Mouse (Mus musculus) gastrocnemius, postnatal 14 days (tissue): ENCODE results near the gene D11Wsu47e. TPM values are rescaled to one million over a fixed set of nuclear protein-coding genes. Genes with fewer than 3 reads are reported as not detected.

Experiments used
- DNase-seq: peaks from one replicate; pipeline ENCODE4 v3.0.0; 2021; ENCODE audit warnings: mixed read lengths
- intact Hi-C: fragments of 180-260 bp; cut with DNase I; formaldehyde crosslinking; loops from one replicate; pipeline ENCODE4 v1.15.1; 2025; ENCODE audit warnings: low total_unique reads
- total RNA-seq, 2 experiments: library from RNA; stranded (reverse); gene quantifications; 2 replicates each; pipeline ENCODE4 v1.2.3; 2021

Gene D11Wsu47e
- total RNA-seq, 2 experiments from 2014 or later = 5.0 to 7.5 TPM

DNA sequence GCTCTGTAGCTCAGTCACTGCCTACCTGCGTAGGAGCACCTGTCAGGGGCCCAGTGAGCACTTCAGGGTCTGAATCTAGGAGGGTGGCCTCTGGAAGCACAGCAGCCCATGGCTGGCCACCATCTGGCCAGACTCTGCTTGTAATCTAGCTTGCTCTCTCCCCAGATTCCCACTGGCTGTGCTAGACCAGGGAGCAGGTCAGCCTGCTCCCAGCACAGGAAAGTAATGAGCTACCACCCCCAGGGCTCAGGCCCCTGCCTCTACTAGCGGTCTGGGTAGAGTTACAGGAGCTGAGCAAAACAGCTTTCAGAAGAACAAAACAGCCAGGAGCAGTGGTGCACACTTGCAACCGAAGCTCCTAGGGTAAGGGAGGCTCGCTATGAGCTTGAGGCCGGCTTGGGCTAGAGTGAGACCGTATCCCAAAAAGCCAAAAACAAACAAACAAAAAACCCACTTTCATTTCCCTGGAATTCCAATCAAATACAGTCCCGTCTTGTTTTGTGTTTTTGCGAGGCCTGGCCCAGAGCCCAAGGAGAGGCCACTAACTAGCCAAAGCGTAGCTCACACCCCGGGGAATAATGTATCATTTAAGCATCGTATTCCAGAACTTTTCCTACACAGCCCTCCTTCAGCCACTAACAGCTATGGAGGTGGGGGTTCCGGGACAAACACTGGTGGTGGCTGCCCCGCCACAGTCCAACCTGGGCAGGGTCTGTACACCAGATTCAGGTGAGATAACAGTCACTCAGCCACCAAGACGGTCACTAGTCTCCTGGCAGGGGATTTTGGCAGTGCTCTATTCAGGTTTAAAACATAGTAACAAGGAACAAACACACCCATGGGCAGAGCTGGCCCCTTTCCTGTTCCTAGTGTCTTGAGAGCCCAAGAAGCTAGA, 43.0 kb downstream of the D11Wsu47e start:
- DNase-seq = peak; percentile 38
- intact Hi-C loops = no loop called here

- intact Hi-C loops = no loop called here
- DNase-seq = no peak
Observed at GRCm38 (mm10) chr11:113727992-113728391, 43.8 kb downstream of the D11Wsu47e start.

DNA sequence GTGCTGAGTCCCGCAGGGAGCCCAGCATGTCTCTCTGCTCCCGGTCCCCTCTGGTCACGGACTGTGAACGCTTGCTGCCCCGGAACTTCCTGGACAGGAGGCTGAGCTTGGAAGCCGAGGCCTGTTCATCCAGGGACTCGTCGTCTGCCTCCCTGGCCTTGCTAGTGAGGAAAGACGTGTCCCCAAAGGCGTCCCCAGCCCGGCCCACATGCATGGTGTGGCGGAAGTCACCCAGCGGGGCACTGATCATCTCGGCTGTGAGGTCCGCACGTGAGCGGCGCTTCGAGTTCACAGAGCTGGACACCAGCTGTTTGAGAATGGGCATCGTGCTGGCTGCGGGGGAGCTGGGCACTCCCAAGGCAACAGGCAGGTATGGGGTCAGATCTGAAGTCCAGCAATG, 45.0 kb downstream of the D11Wsu47e start:
- peak; percentile 19 for DNase-seq
- intact Hi-C loops = no loop called here

GRCm38 (mm10) chr11:113729917-113730316, 45.7 kb downstream of the D11Wsu47e start:
- intact Hi-C loops = no loop called here
- DNase-seq = no peak

GRCm38 (mm10) chr11:113730879-113731278, 46.7 kb downstream of the D11Wsu47e start:
- intact Hi-C loops = no loop called here
- DNase-seq = no peak

- no peak for DNase-seq
- intact Hi-C loops = no loop called here
Observed at GRCm38 (mm10) chr11:113731945-113732612, 47.9 kb downstream of the D11Wsu47e start.

- peak; percentile 37 for DNase-seq
- intact Hi-C loops = no loop called here
Observed at GRCm38 (mm10) chr11:113733631-113734364, 49.6 kb downstream of the D11Wsu47e start.

GRCm38 (mm10) chr11:113735151-113735550, 50.9 kb downstream of the D11Wsu47e start:
- no peak for DNase-seq
- intact Hi-C loops = no loop called here

DNA sequence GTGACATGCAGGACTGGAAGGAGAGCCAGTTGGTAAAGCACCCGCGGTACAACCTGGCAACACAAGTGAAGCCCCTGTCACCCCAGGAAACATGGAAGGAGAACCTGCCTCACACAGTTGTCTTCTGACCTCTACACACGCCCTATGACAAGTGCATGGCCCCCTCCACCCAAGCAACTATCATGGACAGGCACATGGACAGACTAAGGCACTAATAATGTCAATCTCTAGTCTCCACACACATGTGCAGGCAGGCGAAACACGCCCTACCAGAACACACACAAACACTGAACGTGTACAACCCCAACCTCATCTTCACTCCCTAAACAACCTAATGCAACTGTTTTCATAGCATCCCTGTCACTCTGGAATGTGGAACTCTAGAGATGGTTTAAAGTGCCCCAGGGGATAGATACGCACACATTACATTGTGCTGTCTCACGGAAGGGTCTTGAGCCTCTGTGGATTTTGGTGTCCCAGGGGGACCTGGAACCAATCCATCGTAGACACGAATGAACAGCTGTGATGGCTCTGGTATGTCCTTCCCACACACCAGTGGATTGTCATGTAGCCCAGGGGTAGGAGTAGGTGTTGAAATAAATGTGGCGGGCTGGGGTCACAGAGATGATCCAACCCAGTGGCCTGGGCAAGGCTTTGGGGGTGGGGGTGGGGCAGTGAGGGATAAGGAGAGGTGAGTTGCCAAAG, 52.8 kb downstream of the D11Wsu47e start:
- no peak for DNase-seq
- intact Hi-C loops = no loop called here

DNA sequence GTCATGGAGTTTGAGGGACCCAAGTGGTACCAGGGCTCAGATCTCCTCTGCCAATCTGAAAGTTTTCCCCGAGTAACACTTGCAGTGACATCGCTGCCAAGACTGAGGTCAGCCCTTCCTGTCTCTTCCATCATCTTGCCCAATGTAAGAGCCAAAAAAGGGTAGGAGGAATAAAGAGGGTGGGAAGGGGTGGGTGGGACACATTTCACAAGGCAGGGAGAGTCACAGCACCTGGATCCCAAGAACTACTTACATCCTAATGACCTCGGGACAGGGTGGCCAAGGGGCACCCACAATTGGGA, 53.3 kb downstream of the D11Wsu47e start:
- intact Hi-C loops = no loop called here

GRCm38 (mm10) chr11:113737912-113738311, 53.7 kb downstream of the D11Wsu47e start:
- intact Hi-C loops = no loop called here
- no peak for DNase-seq

More for the DNA sequence above, 53.3 kb downstream of the D11Wsu47e start:
- no peak for DNase-seq

GRCm38 (mm10) chr11:113739213-113739612, 55.0 kb downstream of the D11Wsu47e start:
- DNase-seq = no peak
- intact Hi-C loops = no loop called here

DNA sequence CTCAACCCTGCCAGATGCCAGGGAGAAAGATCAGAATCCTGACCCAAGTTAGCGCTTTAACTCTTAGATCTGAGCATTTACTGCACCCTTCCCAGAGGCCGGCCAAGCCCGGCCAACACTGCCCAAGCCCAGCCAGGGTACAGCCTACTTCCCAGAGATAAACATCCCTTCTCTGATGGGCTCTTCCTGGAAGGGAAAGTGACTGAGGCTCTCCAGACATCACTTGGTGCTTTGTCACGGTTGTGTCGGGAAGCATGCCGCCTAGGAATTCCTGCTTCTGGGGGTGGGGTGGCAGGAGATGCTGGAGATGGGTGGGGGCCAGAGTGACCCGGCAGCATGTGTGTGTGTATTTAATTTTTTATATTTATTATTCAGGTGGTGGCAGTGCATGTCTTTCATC, 55.9 kb downstream of the D11Wsu47e start:
- intact Hi-C loops = loop anchor here (5.0 kb wide), 1 partner anchor 57 kb away; no protein-coding TSS in a partner anchor
- DNase-seq = no peak

DNA sequence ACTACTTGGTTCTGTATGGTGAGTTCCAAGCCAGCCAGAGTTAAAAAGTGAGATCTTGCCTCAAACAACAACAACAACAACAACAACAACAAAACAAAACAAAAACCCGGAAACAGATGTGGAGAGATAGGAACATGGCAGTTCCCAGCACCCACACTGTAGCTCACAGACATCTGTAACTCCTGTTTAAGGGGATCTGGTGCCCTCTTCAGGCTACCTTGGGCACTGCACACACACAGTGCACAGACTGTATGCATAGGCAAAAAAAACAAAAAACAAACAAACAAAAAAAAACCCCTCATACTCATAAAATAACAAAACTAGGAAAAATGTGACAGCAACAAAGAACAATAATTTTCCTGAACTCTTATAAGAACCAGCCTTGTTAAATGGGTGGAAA, 58.8 kb downstream of the D11Wsu47e start:
- intact Hi-C loops = loop anchor here (5.0 kb wide), 1 partner anchor 54 kb away; no protein-coding TSS in a partner anchor
- DNase-seq = no peak

Other genes with a start within 250 kb of the D11Wsu47e start
- gene Sstr2, start 65.1 kb upstream of the D11Wsu47e start, total RNA-seq = not detected
- 10 to 100 TPM; 21.2 to 22.9 TPM for gene Cog1, start 35.2 kb upstream of the D11Wsu47e start, total RNA-seq
- 1 to 10 TPM; 3.6 TPM for gene Slc39a11, start 34.3 kb upstream of the D11Wsu47e start, total RNA-seq
- gene Fam104a, start 257 bp upstream of the D11Wsu47e start, total RNA-seq = 10 to 100 TPM; 28.4 to 31.3 TPM
- not detected for gene Cpsf4l, start 25.6 kb downstream of the D11Wsu47e start, total RNA-seq
- gene Cdc42ep4, start 67.5 kb downstream of the D11Wsu47e start, total RNA-seq = 10 to 100 TPM; 15.7 to 16.2 TPM